Mouse (Mus musculus) liver (tissue): ENCODE results near the gene Slit3.

ENCODE experiments used
- DNase-seq: peaks from one replicate; pipeline ENCODE4 v3.0.0-alpha.2; 2020; ENCODE audit warnings: mixed read lengths

The Slit3 gene

GRCm38 (mm10) chr11:35544112-35545064 lies 423.4 kb downstream of the Slit3 start:
- DNase-seq, result no peak

GRCm38 (mm10) chr11:35546081-35546822 lies 425.2 kb downstream of the Slit3 start:
- DNase-seq, result no peak

- DNase-seq, result no peak
Measured at GRCm38 (mm10) chr11:35550036-35550435, 429.0 kb downstream of the Slit3 start.

- DNase-seq, result no peak
Measured at GRCm38 (mm10) chr11:35556192-35556591, 435.2 kb downstream of the Slit3 start.

- DNase-seq, result no peak
Measured at GRCm38 (mm10) chr11:35557476-35557875, 436.5 kb downstream of the Slit3 start.

- DNase-seq, result no peak
Measured at GRCm38 (mm10) chr11:35558311-35558710, 437.3 kb downstream of the Slit3 start.

GRCm38 (mm10) chr11:35559386-35559785 lies 438.4 kb downstream of the Slit3 start:
- no peak for DNase-seq

GRCm38 (mm10) chr11:35561760-35562159 lies 440.7 kb downstream of the Slit3 start:
- no peak for DNase-seq

GRCm38 (mm10) chr11:35565322-35565721 lies 444.3 kb downstream of the Slit3 start:
- DNase-seq, result no peak

GRCm38 (mm10) chr11:35566686-35567085 lies 445.7 kb downstream of the Slit3 start:
- DNase-seq, result no peak

- no peak for DNase-seq
Measured at GRCm38 (mm10) chr11:35569126-35569916, 448.3 kb downstream of the Slit3 start.

- DNase-seq, result no peak
Measured at GRCm38 (mm10) chr11:35569957-35570356, 448.9 kb downstream of the Slit3 start.

- no peak for DNase-seq
Measured at GRCm38 (mm10) chr11:35571910-35572309, 450.9 kb downstream of the Slit3 start.

GRCm38 (mm10) chr11:35578796-35579195 lies 457.8 kb downstream of the Slit3 start:
- no peak for DNase-seq

GRCm38 (mm10) chr11:35582591-35582990 lies 461.6 kb downstream of the Slit3 start:
- DNase-seq, result no peak

GRCm38 (mm10) chr11:35583633-35584032 lies 462.6 kb downstream of the Slit3 start:
- no peak for DNase-seq

- no peak for DNase-seq
Measured at GRCm38 (mm10) chr11:35587174-35587959, 466.3 kb downstream of the Slit3 start.

GRCm38 (mm10) chr11:35589892-35590291 lies 468.9 kb downstream of the Slit3 start:
- no peak for DNase-seq

- no peak for DNase-seq
Measured at GRCm38 (mm10) chr11:35593146-35594034, 472.4 kb downstream of the Slit3 start.

- no peak for DNase-seq
Measured at GRCm38 (mm10) chr11:35596064-35596463, 475.0 kb downstream of the Slit3 start.

- no peak for DNase-seq
Measured at GRCm38 (mm10) chr11:35597882-35598281, 476.9 kb downstream of the Slit3 start.
